Mouse (Mus musculus) myocyte (in vitro differentiated cells): ENCODE data around the gene Zfp46. TPM values are rescaled to one million over a fixed set of nuclear protein-coding genes. Genes with fewer than 3 reads are reported as not detected.
A peak's percentile ranks its signal among the peaks of the same experiment; 100 is the strongest.

Experiments
- H3K27me3 ChIP-seq: one replicate; pipeline ENCODE4 v1.6.1; 2011; ENCODE audit not compliant: control insufficient read depth, insufficient read depth, insufficient read length
- H3K36me3 ChIP-seq: one replicate; pipeline ENCODE4 v1.6.1; 2011; ENCODE audit not compliant: control insufficient read depth, insufficient read depth
- H3K4me2 ChIP-seq: one replicate; pipeline ENCODE4 v1.6.1; 2011; ENCODE audit warnings: low read depth, control low read depth
- H3K4me3 ChIP-seq: one replicate; pipeline ENCODE4 v1.5.1; 2011; ENCODE audit warnings: mild to moderate bottlenecking, control low read depth, moderate library complexity
- H3K79me2 ChIP-seq: one replicate; pipeline ENCODE4 v1.6.1; 2011; ENCODE audit not compliant: control insufficient read depth, insufficient read depth
- H3ac ChIP-seq: one replicate; pipeline ENCODE4 v1.6.1; 2011; ENCODE audit not compliant: control insufficient read depth, insufficient read length
- CEBPB ChIP-seq: IDR thresholded peaks from 2 replicates; pipeline ENCODE4 v1.6.1; 2011; ENCODE audit warnings: mild to moderate bottlenecking, moderate library complexity; ENCODE audit not compliant: poor library complexity, insufficient read depth, severe bottlenecking
- E2F4 ChIP-seq: IDR thresholded peaks from one replicate; pipeline ENCODE4 v1.6.1; 2011; ENCODE audit warnings: mild to moderate bottlenecking, control low read depth, moderate library complexity; ENCODE audit not compliant: insufficient read depth
- MAX ChIP-seq: IDR thresholded peaks from one replicate; pipeline ENCODE4 v1.6.1; 2011; ENCODE audit warnings: low read depth, mild to moderate bottlenecking, control low read depth
- MYOD1 ChIP-seq, 3 experiments: IDR thresholded peaks; one replicate each; pipeline ENCODE4 v1.6.1; 2011; ENCODE audit warnings: control low read depth in 2 of 3, low read depth in 2 of 3, mild to moderate bottlenecking in 2 of 3, moderate library complexity in 1 of 3; ENCODE audit not compliant: insufficient read length in 2 of 3, control insufficient read depth in 1 of 3
- MYOG ChIP-seq, 3 experiments: IDR thresholded peaks; one replicate each; pipeline ENCODE4 v1.6.1; 2011; ENCODE audit warnings: control low read depth in 2 of 3, low read depth in 2 of 3, mild to moderate bottlenecking in 2 of 3; ENCODE audit not compliant: insufficient read length in 2 of 3, control insufficient read depth in 1 of 3, insufficient read depth in 1 of 3
- POLR2A ChIP-seq: IDR thresholded peaks from one replicate; pipeline ENCODE4 v1.6.1; 2011; ENCODE audit warnings: low read depth, mild to moderate bottlenecking, control low read depth, moderate library complexity; ENCODE audit not compliant: insufficient read length
- POLR2AphosphoS2 ChIP-seq: IDR thresholded peaks from one replicate; pipeline ENCODE4 v1.6.1; 2011; ENCODE audit warnings: low read depth, control low read depth; ENCODE audit not compliant: insufficient read length
- REST ChIP-seq: IDR thresholded peaks from one replicate; pipeline ENCODE4 v1.6.1; 2011; ENCODE audit warnings: mild to moderate bottlenecking, control low read depth, moderate library complexity; ENCODE audit not compliant: insufficient read depth, insufficient read length
- SRF ChIP-seq: IDR thresholded peaks from one replicate; pipeline ENCODE4 v1.6.1; 2011; ENCODE audit warnings: low read depth; ENCODE audit not compliant: control insufficient read depth, insufficient read length
- TCF12 ChIP-seq: IDR thresholded peaks from one replicate; pipeline ENCODE4 v1.6.1; 2011; ENCODE audit warnings: mild to moderate bottlenecking, control low read depth; ENCODE audit not compliant: poor library complexity, insufficient read depth, severe bottlenecking
- TCF3 ChIP-seq: IDR thresholded peaks from one replicate; pipeline ENCODE4 v1.6.1; 2011; ENCODE audit warnings: low read depth, control low read depth; ENCODE audit not compliant: insufficient read length
- USF1 ChIP-seq: IDR thresholded peaks from one replicate; pipeline ENCODE4 v1.6.1; 2011; ENCODE audit warnings: low read depth, mild to moderate bottlenecking, control low read depth, moderate library complexity
- polyA plus RNA-seq: library from polyadenylated mRNA; unstranded; fragments of >200 nt; fragmentation: generic; extraction: Trizol; gene quantifications from one replicate; pipeline ENCODE4 v1.2.1, GENCODE M21; 2012; ENCODE audit warnings: missing spikeins

Gene Zfp46
- polyA plus RNA-seq, 1 experiment = 9.4 TPM

DNA sequence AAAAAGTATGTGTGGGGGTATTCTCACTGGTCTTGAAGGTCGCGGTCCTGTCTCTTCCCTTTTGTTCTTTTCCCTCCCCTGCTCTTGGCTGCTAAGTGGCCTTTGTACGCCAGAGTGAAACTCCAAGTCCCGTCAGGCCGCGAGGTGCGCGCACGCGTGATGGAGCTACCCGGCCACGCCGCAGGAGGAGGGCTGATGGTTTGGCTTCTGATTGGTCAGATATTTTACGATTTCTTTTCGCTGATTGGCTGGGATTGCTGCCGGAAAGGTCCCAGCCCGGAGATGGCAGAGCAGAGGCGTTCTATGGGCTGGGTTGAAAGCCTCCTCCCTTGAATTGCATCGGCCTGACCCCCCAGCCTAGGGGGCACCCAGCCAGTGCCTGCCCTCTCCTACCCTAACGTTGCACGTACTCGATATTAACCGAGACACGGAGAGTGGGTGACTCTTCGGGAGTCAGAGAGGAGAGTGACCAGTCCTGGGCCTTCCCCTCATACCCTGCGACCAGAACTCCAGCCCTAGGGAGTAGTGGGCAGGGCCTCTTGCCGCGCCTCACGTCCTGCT lies 1.4 kb downstream of the Zfp46 start:
- Histone ChIP-seq H3ac (peak overlapping the region; percentile 75), H3K4me3 (peak overlapping the region; percentile 93), H3K79me2 (peaks cover 17% of the 10 kb centered on the region), H3K4me2 (peak overlapping the region; percentile 98), H3K36me3 (peaks cover 20% of the 10 kb centered on the region), H3K27me3 (no peaks in the 10 kb centered on the region)
- no peak for TF ChIP-seq TCF12
- TF ChIP-seq POLR2A = peak; percentile 66

DNA sequence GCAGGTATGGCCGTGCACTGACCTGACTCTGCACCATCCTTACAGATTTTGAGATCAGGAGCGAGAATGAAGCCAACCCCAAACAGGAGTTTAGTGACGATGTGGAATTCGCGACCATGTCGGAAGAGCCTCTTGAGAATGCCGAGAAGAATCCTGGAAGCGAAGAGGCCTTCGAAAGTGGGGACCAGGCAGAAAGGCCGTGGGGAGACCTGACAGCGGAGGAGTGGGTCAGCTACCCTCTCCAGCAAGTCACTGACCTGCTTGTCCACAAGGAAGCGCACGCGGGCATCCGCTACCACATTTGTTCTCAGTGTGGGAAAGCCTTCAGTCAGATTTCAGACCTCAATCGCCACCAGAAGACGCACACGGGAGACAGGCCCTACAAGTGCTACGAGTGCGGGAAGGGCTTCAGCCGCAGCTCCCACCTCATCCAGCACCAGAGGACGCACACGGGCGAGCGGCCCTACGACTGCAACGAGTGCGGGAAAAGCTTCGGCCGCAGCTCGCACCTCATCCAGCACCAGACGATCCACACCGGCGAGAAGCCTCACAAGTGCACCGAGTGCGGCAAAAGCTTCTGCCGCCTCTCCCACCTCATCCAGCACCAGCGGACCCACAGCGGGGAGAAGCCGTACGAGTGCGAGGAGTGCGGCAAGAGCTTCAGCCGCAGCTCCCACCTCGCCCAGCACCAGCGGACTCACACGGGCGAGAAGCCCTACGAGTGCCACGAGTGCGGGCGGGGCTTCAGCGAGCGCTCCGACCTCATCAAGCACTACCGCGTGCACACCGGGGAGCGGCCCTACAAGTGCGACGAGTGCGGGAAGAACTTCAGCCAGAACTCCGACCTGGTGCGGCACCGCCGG lies 5.7 kb downstream of the Zfp46 start:
- peaks cover 17% of the 10 kb centered on the region for H3K79me2 ChIP-seq
- H3K4me2 ChIP-seq = no peak overlapping the region
- no peak overlapping the region for H3K4me3 ChIP-seq
- no peaks in the 10 kb centered on the region for H3K27me3 ChIP-seq
- H3K36me3 ChIP-seq = peaks cover 39% of the 10 kb centered on the region
- TF ChIP-seq CEBPB (no peak), REST (no peak), E2F4 (no peak), USF1 (no peak)
- H3ac ChIP-seq = no peak overlapping the region

DNA sequence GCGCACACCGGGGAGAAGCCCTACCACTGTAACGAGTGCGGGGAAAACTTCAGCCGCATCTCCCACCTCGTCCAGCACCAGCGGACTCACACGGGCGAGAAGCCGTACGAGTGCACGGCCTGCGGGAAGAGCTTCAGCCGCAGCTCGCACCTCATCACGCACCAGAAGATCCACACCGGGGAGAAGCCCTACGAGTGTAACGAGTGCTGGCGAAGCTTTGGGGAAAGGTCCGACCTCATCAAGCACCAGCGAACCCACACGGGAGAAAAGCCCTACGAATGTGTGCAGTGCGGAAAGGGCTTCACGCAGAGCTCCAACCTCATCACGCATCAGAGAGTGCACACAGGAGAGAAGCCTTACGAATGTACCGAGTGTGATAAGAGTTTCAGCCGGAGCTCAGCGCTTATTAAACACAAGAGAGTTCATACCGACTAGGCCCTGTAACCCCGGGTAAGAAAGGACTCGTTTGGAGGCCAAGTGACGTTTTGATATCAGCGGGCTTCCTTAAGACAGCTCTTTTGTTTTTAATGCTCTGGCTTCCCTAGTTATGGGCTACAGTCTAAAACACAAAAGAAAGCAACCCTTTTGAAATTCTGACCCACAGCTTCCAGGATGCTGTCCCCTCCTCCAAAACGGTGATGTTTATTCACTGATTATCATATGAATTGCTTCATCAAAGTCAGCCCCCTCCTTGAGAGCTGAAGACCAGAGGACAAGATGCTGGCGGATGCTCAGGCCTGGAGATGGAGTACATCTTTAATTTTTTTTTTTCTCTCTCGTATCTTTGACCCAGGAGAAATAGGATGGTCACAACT lies 6.5 kb downstream of the Zfp46 start:
- Histone ChIP-seq H3K79me2 (peaks cover 17% of the 10 kb centered on the region), H3ac (no peak overlapping the region), H3K4me3 (no peak overlapping the region), H3K36me3 (peaks cover 39% of the 10 kb centered on the region), H3K27me3 (no peaks in the 10 kb centered on the region), H3K4me2 (no peak overlapping the region)
- TF ChIP-seq MYOG (IDR thresholded peaks at IDR 0.05; ENCODE audit: control insufficient read depth in 1 of 3, insufficient read depth in 1 of 3, insufficient read length in 2 of 3, low read depth in 2 of 3) (no peak), REST (no peak), POLR2AphosphoS2 (no peak)

DNA sequence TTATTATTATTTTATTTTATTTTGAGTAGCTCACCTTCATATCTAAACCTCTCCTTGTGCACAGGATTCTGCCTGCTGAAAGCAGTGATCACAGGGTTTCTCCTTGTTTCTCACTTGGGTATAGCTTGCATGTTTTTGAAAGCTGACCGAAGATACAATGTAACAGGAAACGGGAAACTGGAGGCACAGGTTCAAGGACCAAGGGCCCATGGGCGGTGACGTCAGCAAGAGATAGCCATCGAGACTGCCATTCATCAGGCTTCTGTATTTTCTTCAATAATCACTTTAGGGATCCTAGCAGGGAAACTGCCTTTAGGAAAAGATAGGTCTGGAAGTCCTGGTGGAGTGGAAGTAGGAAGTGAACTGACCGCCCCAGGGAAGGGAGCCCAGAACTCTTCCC lies 7.2 kb downstream of the Zfp46 start:
- no peak overlapping the region for H3ac ChIP-seq

DNA sequence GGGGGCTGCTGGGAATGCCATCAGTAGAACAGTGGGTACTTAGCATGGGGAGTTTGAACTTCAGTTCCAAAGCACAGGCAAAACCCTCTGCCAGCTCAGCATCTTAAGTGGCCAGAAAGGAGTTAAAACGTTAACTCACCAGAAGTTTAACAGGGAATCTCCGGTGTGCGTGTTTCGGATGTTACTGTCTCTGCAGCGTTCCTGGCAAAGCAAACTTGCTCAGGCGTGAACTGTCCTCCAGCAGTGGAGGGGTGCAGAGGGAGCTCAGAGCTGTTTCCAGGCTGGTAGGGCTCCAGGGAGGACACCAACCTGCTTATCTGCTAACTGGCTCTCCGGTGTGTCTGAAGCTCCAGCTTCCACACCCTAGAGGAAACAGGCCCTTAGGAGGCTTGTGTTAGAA lies 11.5 kb downstream of the Zfp46 start:
- no peaks in the 10 kb centered on the region for H3K79me2 ChIP-seq
- no peak overlapping the region for H3K4me2 ChIP-seq
- peaks cover 18% of the 10 kb centered on the region for H3K36me3 ChIP-seq
- H3ac ChIP-seq = no peak overlapping the region
- TF ChIP-seq USF1 = no peak
- TF ChIP-seq E2F4 = no peak
- no peak for TF ChIP-seq MYOD1 (IDR thresholded peaks at IDR 0.05; ENCODE audit: control insufficient read depth in 1 of 3, insufficient read length in 2 of 3, low read depth in 2 of 3)
- TF ChIP-seq REST = no peak
- TF ChIP-seq SRF = no peak
- no peak for TF ChIP-seq MAX
- TF ChIP-seq CEBPB = no peak
- TF ChIP-seq TCF12 = no peak
- no peak for TF ChIP-seq TCF3
- TF ChIP-seq MYOG (IDR thresholded peaks at IDR 0.05; ENCODE audit: control insufficient read depth in 1 of 3, insufficient read depth in 1 of 3, insufficient read length in 2 of 3, low read depth in 2 of 3) = no peak
- no peak for TF ChIP-seq POLR2AphosphoS2
- TF ChIP-seq POLR2A = no peak
- H3K4me3 ChIP-seq = no peak overlapping the region
- no peaks in the 10 kb centered on the region for H3K27me3 ChIP-seq

More for the DNA sequence above, 7.2 kb downstream of the Zfp46 start:
- TF ChIP-seq MYOG (IDR thresholded peaks at IDR 0.05; ENCODE audit: control insufficient read depth in 1 of 3, insufficient read depth in 1 of 3, insufficient read length in 2 of 3, low read depth in 2 of 3) = no peak
- TF ChIP-seq MAX = no peak
- TF ChIP-seq POLR2A = no peak
- TF ChIP-seq POLR2AphosphoS2 = no peak
- no peak for TF ChIP-seq MYOD1 (IDR thresholded peaks at IDR 0.05; ENCODE audit: control insufficient read depth in 1 of 3, insufficient read length in 2 of 3, low read depth in 2 of 3)
- TF ChIP-seq CEBPB = no peak
- TF ChIP-seq TCF12 = no peak
- TF ChIP-seq TCF3 = no peak
- TF ChIP-seq SRF = no peak
- TF ChIP-seq USF1 = no peak
- no peak for TF ChIP-seq REST
- no peak for TF ChIP-seq E2F4
- H3K79me2 ChIP-seq = peaks cover 11% of the 10 kb centered on the region
- H3K27me3 ChIP-seq = no peaks in the 10 kb centered on the region
- H3K4me3 ChIP-seq = no peak overlapping the region
- H3K36me3 ChIP-seq = peaks cover 39% of the 10 kb centered on the region
- no peak overlapping the region for H3K4me2 ChIP-seq
